Mouse (Mus musculus) hindbrain, embryonic 12.5 days (tissue): Measurements from ENCODE around the gene Lmntd2. TPM values are rescaled to one million over a fixed set of nuclear protein-coding genes. Genes with fewer than 3 reads are reported as not detected.
"Not testable (repeated sequence)": the region's sequence is repeated elsewhere in the genome, so short reads cannot be mapped to it uniquely, and the experiment has no call there.

Experiments
- ATAC-seq: fragments of 200-750 bp; cut with Nextera tagmentation; 2 replicates; pipeline ENCODE4 v1.8.0; 2017; ENCODE audit warnings: moderate TSS enrichment; ENCODE audit not compliant: low FRiP score
- H3K27ac ChIP-seq: fragments of 300-500 bp; sonication (generic); 2 replicates; pipeline ENCODE4 v1.5.1; 2016; ENCODE audit warnings: mild to moderate bottlenecking
- H3K27me3 ChIP-seq: fragments of 300-500 bp; sonication (generic); 2 replicates; pipeline ENCODE4 v1.6.1; 2016; ENCODE audit warnings: mild to moderate bottlenecking
- H3K36me3 ChIP-seq: fragments of 300-500 bp; sonication (generic); 2 replicates; pipeline ENCODE4 v1.6.1; 2016; ENCODE audit warnings: mild to moderate bottlenecking
- H3K4me1 ChIP-seq: fragments of 300-500 bp; sonication (generic); 2 replicates; pipeline ENCODE4 v1.6.1; 2016
- H3K4me2 ChIP-seq: fragments of 300-500 bp; sonication (generic); replicated peaks from 2 replicates; pipeline ENCODE4 v1.6.1; 2016; ENCODE audit warnings: mild to moderate bottlenecking
- H3K4me3 ChIP-seq: fragments of 300-500 bp; sonication (generic); 2 replicates; pipeline ENCODE4 v1.5.1; 2016; ENCODE audit warnings: mild to moderate bottlenecking
- H3K9ac ChIP-seq: fragments of 300-500 bp; sonication (generic); 2 replicates; pipeline ENCODE4 v1.6.1; 2016; ENCODE audit warnings: mild to moderate bottlenecking, moderate library complexity
- H3K9me3 ChIP-seq: fragments of 300-500 bp; sonication (generic); replicated peaks from 2 replicates; pipeline ENCODE4 v1.6.1; 2016; ENCODE audit warnings: mild to moderate bottlenecking
- WGBS: fragments of 180-500 bp; shearing (Covaris S2); methylation state at CpG from one replicate; pipeline ENCODE4 v1.1.7; 2016; 5-methylcytosine and 5-hydroxymethylcytosine counted together
- polyA plus RNA-seq: library from polyadenylated mRNA; unstranded; fragments of >200 nt; fragmentation: Nextera tagmentation; extraction: Ambion mirVana; gene quantifications from 2 replicates; pipeline ENCODE4 v1.2.1, GENCODE M21; 2016

The Lmntd2 gene
- polyA plus RNA-seq, result 3.3 and 3.9 TPM in 2 replicates

GRCm38 (mm10) chr7:141213605-141214235 lies at the start of gene Lmntd2:
Gene Lmntd2, minus strand, starts transcription at chr7:141214080.
- Histone ChIP-seq H3K27me3 (no peaks in the 10 kb centered on the region), H3K9me3 (no peaks in the 10 kb centered on the region), H3K4me3 (peak within 1 kb of the TSS; percentile 76), H3K4me2 (peak within 1 kb of the TSS; percentile 94), H3K4me1 (peaks cover 29% of the 10 kb centered on the region), H3K9ac (peak within 1 kb of the TSS; percentile 76), H3K36me3 (peaks cover 14% of the 10 kb centered on the region), H3K27ac (peak within 1 kb of the TSS; percentile 96)
- 93% methylated on average over 11 of the region's 11 CpGs for WGBS
- ATAC-seq, result no peak

DNA sequence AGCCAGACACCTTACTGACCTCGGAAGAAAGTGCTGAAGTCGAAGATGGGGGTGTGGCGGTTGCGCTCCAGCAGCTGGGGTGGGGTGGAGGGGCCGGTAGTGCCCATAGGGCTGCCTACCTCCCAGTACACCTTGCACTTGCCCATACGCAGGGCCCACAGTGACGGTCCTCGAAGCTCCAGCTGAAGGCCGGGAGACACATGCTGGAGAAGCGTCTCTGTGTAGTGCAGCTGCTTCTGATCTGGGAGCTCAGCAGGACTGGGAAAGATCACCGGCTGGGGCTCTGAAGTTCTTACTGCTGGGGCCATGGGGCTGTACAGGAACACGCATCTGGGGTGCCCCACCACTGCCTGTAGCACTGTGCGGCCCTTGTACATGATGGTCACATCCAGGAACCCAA lies 49.8 kb upstream of the Lmntd2 start:
- ATAC-seq, result no peak
- WGBS, result 90% methylated on average over 13 of the region's 13 CpGs
- Histone ChIP-seq H3K27me3 (no peaks in the 10 kb centered on the region; the same call in 1 of the 2 replicates), H3K4me1 (peaks cover 15% of the 10 kb centered on the region; the same call in 1 of the 2 replicates), H3K27ac (no peak overlapping the region), H3K4me2 (no peak overlapping the region), H3K9me3 (no peaks in the 10 kb centered on the region), H3K9ac (no peak overlapping the region), H3K4me3 (no peak overlapping the region), H3K36me3 (peaks cover 61% of the 10 kb centered on the region)

GRCm38 (mm10) chr7:141261480-141261879 lies 47.6 kb upstream of the Lmntd2 start:
- 93% methylated on average over 3 of the region's 3 CpGs for WGBS
- no peaks in the 10 kb centered on the region for H3K9me3 ChIP-seq
- ATAC-seq, result no peak

GRCm38 (mm10) chr7:141256159-141256558 lies 42.3 kb upstream of the Lmntd2 start:
- Histone ChIP-seq H3K36me3 (peaks cover 90% of the 10 kb centered on the region), H3K27me3 (no peaks in the 10 kb centered on the region), H3K27ac (no peak overlapping the region), H3K9me3 (no peaks in the 10 kb centered on the region), H3K4me2 (no peak overlapping the region), H3K4me3 (no peak overlapping the region), H3K4me1 (no peaks in the 10 kb centered on the region), H3K9ac (no peak overlapping the region)
- ATAC-seq, result no peak
- 92% methylated on average over 10 of the region's 10 CpGs for WGBS

More at GRCm38 (mm10) chr7:141261480-141261879, 47.6 kb upstream of the Lmntd2 start:
- no peak overlapping the region for H3K4me3 ChIP-seq
- H3K4me1 ChIP-seq, result peaks cover 15% of the 10 kb centered on the region; the same call in 1 of the 2 replicates
- no peak overlapping the region for H3K27ac ChIP-seq
- no peak overlapping the region for H3K9ac ChIP-seq
- H3K4me2 ChIP-seq, result no peak overlapping the region
- no peaks in the 10 kb centered on the region; the same call in 1 of the 2 replicates for H3K27me3 ChIP-seq
- peaks cover 83% of the 10 kb centered on the region for H3K36me3 ChIP-seq

DNA sequence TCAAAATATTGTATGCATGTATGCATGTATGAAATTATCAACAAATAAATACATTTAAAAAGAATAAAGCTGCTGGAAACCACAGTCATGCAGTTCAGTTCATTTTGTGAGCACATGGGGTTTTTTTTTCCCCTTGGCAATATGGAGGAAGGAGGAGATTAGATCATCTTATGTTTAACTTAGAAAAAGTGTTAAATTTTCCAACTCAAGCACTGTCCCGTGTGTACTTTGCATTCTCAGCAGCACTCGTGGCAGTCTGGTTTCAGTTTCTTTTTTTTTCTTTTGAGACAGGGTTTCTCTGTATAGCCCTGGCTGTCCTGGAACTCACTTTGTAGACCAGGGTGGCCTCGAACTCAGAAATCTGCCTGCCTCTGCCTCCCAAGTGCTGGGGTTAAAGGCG lies 36.6 kb upstream of the Lmntd2 start:
- H3K27ac ChIP-seq, H3K4me1 ChIP-seq, H3K9me3 ChIP-seq, H3K4me2 ChIP-seq, H3K27me3 ChIP-seq, H3K4me3 ChIP-seq, H3K9ac ChIP-seq, ATAC-seq: not testable (repeated sequence)
- WGBS, result 90% methylated on average over 4 of the region's 4 CpGs
- H3K36me3 ChIP-seq, result peaks cover 91% of the 10 kb centered on the region

DNA sequence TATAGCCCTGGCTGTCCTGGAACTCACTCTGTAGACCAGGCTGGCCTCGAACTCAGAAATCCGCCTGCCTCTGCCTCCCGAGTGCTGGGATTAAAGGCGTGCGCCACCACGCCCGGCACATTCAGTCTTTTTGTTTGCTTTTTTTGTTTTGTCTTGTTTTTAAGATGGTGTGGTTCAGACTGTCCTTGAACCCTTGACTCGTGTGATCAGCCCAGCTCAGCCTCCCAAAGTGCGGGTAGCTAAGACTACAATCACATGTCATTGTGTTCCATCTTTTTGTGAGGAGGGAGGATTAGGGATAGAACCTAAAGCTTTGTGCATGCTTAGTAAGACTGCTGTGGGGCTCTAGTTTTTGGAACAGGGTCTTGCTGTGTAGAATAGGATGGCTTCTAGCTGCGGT lies 17.7 kb upstream of the Lmntd2 start:
- no peak overlapping the region for H3K4me3 ChIP-seq
- WGBS, result 93% methylated on average over 9 of the region's 10 CpGs
- no peak overlapping the region for H3K27ac ChIP-seq
- peaks cover 54% of the 10 kb centered on the region for H3K36me3 ChIP-seq
- no peaks in the 10 kb centered on the region for H3K9me3 ChIP-seq
- peaks cover 15% of the 10 kb centered on the region for H3K4me1 ChIP-seq
- H3K4me2 ChIP-seq, result no peak overlapping the region
- ATAC-seq, result no peak
- no peaks in the 10 kb centered on the region for H3K27me3 ChIP-seq
- H3K9ac ChIP-seq, result no peak overlapping the region

DNA sequence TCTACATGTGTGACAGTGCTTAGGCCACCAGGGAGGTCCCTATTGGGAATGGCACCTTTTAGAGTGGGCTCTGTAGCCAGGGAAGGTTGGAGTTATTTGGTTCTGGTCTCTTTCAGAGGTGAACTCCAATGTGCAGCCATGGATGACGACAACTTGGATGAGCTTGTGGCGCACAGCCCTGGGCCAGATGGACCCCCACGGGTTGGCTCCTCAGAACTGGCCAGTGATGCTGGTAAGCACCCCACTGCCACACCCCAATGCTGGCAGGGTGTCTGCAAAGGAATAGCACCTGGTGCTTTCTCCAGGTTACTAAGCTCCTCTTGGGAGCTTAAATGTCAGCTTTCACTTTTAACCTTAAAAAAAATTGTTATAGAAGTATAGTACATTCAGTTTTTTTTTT lies 17.2 kb upstream of the Lmntd2 start:
- Histone ChIP-seq H3K4me3 (no peak overlapping the region), H3K9ac (no peak overlapping the region), H3K4me2 (no peak overlapping the region), H3K9me3 (no peaks in the 10 kb centered on the region), H3K27me3 (no peaks in the 10 kb centered on the region), H3K36me3 (peaks cover 51% of the 10 kb centered on the region), H3K27ac (no peak overlapping the region), H3K4me1 (peaks cover 15% of the 10 kb centered on the region)
- WGBS, result 95% methylated on average over 3 of the region's 3 CpGs
- no peak for ATAC-seq

- Histone ChIP-seq H3K4me2 (peak overlapping the region; percentile 96), H3K9me3 (no peaks in the 10 kb centered on the region), H3K27ac (no peak overlapping the region), H3K27me3 (no peaks in the 10 kb centered on the region), H3K36me3 (peaks cover 48% of the 10 kb centered on the region), H3K9ac (no peak overlapping the region), H3K4me3 (no peak overlapping the region), H3K4me1 (peaks cover 15% of the 10 kb centered on the region)
- 97% methylated on average over 4 of the region's 4 CpGs for WGBS
- ATAC-seq, result no peak
Observed at GRCm38 (mm10) chr7:141230570-141230969, 16.7 kb upstream of the Lmntd2 start.

DNA sequence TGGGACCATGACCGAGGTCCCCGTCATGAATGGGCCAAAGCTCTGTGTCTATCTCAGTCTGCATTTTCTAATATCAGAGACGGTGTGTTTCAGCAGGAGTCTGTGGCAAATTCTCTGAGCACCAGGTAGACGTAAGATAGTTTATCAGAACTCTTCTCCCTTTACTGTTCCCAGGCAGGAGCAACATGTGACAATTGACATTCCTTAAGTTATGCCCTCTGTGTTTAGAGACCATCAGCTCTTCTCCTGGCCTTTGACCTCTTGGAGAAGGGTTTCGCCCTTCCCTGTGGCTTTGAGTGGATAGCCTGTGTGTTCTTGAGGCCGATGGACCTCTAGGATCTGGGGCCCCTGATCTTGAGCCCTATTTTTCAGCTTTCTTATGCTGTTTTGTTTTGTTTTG lies 15.8 kb upstream of the Lmntd2 start:
- Histone ChIP-seq H3K36me3 (peaks cover 39% of the 10 kb centered on the region), H3K4me3 (peak overlapping the region; percentile 85), H3K27ac (no peak overlapping the region), H3K27me3 (no peaks in the 10 kb centered on the region), H3K4me2 (peak overlapping the region; percentile 96), H3K4me1 (peaks cover 15% of the 10 kb centered on the region), H3K9me3 (no peaks in the 10 kb centered on the region), H3K9ac (peak overlapping the region; percentile 97)
- no peak for ATAC-seq
- WGBS, result 57% methylated on average over 6 of the region's 6 CpGs

DNA sequence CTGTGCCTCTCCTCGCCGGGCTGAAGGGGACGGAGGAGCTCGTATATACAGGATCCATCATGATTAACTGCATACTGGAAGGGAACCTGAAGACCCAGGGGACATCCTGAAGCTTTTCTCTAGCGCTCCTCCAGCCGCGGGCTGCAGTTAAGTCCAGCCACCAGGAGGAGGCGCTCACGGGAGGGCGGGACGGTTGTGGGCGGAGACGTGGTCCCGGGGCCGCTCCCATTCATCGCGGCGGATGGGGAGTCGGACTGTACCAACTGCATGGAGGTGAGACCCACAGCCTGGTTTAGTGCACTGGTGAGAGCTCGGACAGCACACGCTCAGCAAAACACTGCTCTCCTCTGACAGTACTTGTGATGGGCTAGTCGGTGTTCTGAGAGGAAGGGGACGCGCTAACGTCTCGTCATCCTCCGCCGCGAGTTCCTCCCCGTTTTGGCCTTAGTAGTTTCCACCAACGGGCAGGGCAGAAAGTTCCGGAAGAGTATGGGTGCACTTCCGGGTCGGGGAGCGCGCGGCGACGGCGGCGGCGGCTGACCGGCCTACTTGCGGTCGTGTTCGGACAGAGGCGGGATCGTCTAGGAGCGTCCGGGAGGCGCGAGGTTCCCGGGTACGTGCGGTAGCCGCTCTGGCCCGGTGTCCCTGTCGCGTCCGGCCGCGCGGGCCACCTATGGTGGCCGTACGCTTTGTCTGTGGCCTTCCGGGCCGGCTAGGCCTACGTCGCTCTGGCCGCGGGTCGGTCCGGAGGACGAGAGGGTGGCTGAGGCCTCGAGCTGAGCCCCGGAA lies 14.6 kb upstream of the Lmntd2 start, which contains the start of gene Phrf1:
Gene Phrf1 (plus strand): TSS at position 506 of the 789 bp plus-strand sequence.
- under 1% methylated on average over 68 of the region's 76 CpGs for WGBS
- no peaks in the 10 kb centered on the region for H3K27me3 ChIP-seq
- H3K36me3 ChIP-seq, result peaks cover 27% of the 10 kb centered on the region
- ATAC-seq, result peak; percentile 91
- no peaks in the 10 kb centered on the region for H3K9me3 ChIP-seq
- H3K4me3 ChIP-seq, result peak within 1 kb of the TSS; percentile 85
- H3K4me1 ChIP-seq, result peaks cover 15% of the 10 kb centered on the region
- peak within 1 kb of the TSS; percentile 94 for H3K27ac ChIP-seq
- peak within 1 kb of the TSS; percentile 96 for H3K4me2 ChIP-seq
- H3K9ac ChIP-seq, result peak within 1 kb of the TSS; percentile 97

DNA sequence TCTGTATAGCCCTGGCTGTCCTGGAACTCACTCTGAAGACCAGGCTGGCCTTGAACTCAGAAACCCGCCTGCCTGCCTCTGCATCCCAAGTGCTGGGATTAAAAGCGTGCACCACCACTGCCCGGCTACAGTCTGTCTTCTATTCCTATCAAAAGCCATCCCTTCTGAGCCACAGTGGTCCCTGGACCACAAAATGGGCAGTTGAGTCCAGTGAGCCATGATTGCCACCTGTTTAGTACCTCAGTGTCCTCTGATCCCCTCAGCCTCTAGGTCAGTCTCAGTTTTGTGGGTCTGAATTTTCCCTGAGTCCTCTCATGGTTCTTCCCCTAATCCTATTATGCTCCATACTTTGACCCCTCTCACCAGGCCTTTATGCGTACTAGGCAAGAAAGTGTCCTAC lies 13.9 kb upstream of the Lmntd2 start:
- ATAC-seq, result no peak; the same call in 1 of the 2 replicates
- Histone ChIP-seq H3K4me1 (peaks cover 16% of the 10 kb centered on the region), H3K4me2 (peak overlapping the region; percentile 96), H3K4me3 (peak overlapping the region; percentile 85; the same call in 1 of the 2 replicates), H3K9ac (no peak overlapping the region), H3K27ac (no peak overlapping the region), H3K27me3 (no peaks in the 10 kb centered on the region), H3K36me3 (peaks cover 21% of the 10 kb centered on the region), H3K9me3 (no peaks in the 10 kb centered on the region)
- WGBS, result 80% methylated on average over 4 of the region's 4 CpGs

DNA sequence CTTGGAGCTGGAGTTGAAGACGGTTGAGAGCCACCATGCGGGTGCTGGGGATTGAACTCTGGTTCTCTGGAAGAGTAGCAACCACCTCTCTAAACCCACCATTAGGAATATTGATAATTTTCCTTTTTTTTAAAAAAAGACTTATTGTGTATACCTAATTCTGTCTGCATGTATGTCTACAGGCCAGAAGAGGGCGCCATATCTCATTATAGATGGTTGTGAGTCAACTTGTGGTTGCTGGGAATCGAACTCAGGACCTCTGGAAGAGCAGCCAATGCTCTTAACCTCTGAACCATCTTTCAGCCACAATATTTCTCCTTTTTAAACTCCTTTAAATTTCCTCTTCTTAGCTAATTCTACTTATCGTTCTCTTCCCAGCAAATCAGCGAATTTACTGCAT lies 12.7 kb upstream of the Lmntd2 start:
- Histone ChIP-seq H3K9ac (no peak overlapping the region), H3K27ac (no peak overlapping the region), H3K4me1 (peaks cover 25% of the 10 kb centered on the region), H3K4me2 (no peak overlapping the region), H3K36me3 (peaks cover 8% of the 10 kb centered on the region), H3K4me3 (no peak overlapping the region), H3K27me3 (no peaks in the 10 kb centered on the region), H3K9me3 (no peaks in the 10 kb centered on the region)
- ATAC-seq, result no peak
- 88% methylated on average over 6 of the region's 6 CpGs for WGBS
